Mouse (Mus musculus): ENCODE results near the gene Adipoq. TPM values are rescaled to one million over a fixed set of nuclear protein-coding genes. Genes with fewer than 3 reads are reported as not detected.

Gene Adipoq
- total RNA-seq, 1 experiment: 0.22 TPM

DNA sequence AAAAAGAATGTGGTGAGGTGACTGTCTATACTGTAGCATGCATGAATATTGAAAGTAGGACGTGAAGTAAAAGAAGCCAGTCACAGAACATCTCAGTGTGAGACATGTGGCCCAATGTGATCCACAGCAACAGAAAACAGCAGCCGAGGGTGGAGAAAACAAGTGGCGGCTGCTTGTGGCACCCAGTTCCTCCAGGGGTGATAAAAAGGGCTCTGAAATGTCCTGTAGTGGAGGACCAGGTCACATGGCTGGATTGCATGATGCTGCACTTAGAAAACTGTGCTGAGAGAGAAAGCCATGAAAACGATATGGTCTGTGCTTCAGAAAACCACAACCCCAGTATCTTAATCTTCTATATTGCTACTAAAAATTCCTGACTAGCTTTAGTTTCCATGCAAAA lies 34.7 kb downstream of the Adipoq start:
- Histone ChIP-seq H3K4me1 (ENCODE audit: control insufficient read depth in 2 of 2, insufficient read depth in 2 of 2, low read length in 2 of 2, poor library complexity in 1 of 2) (peaks cover 0 to 3% of the 10 kb centered on the region in 2 experiments; a peak in 1 of 4 replicates), H3K27ac (ENCODE audit: insufficient read depth, low read depth, low read length, poor library complexity, severe bottlenecking) (no peak overlapping the region), H3K4me3 (ENCODE audit: insufficient read depth in 1 of 2, low read depth in 1 of 2, low read length in 2 of 2, poor library complexity in 1 of 2, severe bottlenecking in 1 of 2) (no peak overlapping the region), H3K9ac (ENCODE audit: insufficient read depth, low read depth, low read length, poor library complexity, severe bottlenecking) (no peak overlapping the region), H3K36me3 (ENCODE audit: control insufficient read depth, insufficient read depth, low read length, poor library complexity, severe bottlenecking) (no peaks in the 10 kb centered on the region), H3K9me3 (ENCODE audit: control insufficient read depth, insufficient read depth, low read depth, low read length) (no peaks in the 10 kb centered on the region)
- in situ Hi-C loops (cut with MboI; ENCODE audit: low sequenced_read_pairs in 2 of 2, unreplicated experiment in 2 of 2): no loop called here
- TF ChIP-seq HCFC1 (IDR thresholded peaks at IDR 0.05; ENCODE audit: borderline replicate concordance, insufficient read depth, low read length): no peak
- TF ChIP-seq ZNF384 (IDR thresholded peaks at IDR 0.05; ENCODE audit: low read depth, low read length): no peak
- TF ChIP-seq CHD2 (IDR thresholded peaks at IDR 0.05; ENCODE audit: low read depth, low read length): no peak
- no peak for TF ChIP-seq MAFK (IDR thresholded peaks at IDR 0.05; ENCODE audit: insufficient read depth, low read depth, low read length)
- TF ChIP-seq ZC3H11A (IDR thresholded peaks at IDR 0.05; ENCODE audit: borderline replicate concordance, low read depth, low read length): no peak
- no peak for DNase-seq (ENCODE audit: low read depth, low spot score)

DNA sequence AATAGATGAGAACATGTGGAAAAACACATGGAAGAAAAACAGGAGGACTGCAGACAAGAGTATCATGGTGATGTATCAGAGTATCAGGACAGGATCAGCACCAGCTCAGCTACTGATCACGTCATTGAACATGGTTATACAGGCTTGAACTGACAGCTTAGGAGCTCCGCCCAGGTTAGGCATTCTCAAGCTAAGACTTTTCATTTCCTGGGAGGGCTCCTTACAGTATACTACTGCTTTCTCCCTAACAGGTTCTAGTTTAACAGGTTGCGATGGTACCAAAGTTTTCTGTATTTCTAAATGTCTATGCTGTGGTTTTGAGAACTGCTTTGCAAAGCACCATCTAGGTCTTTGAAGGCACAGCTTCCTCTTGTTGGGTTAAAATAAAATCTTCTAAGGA lies 35.2 kb downstream of the Adipoq start:
- DNase-seq (ENCODE audit: low read depth, low spot score): no peak

GRCm38 (mm10) chr16:23181942-23182597 lies 35.7 kb downstream of the Adipoq start:
- Histone ChIP-seq H3K4me1 (ENCODE audit: control insufficient read depth in 2 of 2, insufficient read depth in 2 of 2, low read length in 2 of 2, poor library complexity in 1 of 2) (peaks cover 0 to 3% of the 10 kb centered on the region in 2 experiments; a peak in 1 of 4 replicates), H3K9me3 (ENCODE audit: control insufficient read depth, insufficient read depth, low read depth, low read length) (no peaks in the 10 kb centered on the region), H3K27ac (ENCODE audit: insufficient read depth, low read depth, low read length, poor library complexity, severe bottlenecking) (no peak overlapping the region), H3K36me3 (ENCODE audit: control insufficient read depth, insufficient read depth, low read length, poor library complexity, severe bottlenecking) (no peaks in the 10 kb centered on the region), H3K4me3 (ENCODE audit: insufficient read depth in 1 of 2, low read depth in 1 of 2, low read length in 2 of 2, poor library complexity in 1 of 2, severe bottlenecking in 1 of 2) (no peak overlapping the region), H3K9ac (ENCODE audit: insufficient read depth, low read depth, low read length, poor library complexity, severe bottlenecking) (no peak overlapping the region)
- in situ Hi-C loops (cut with MboI; ENCODE audit: low sequenced_read_pairs in 2 of 2, unreplicated experiment in 2 of 2): no loop called here
- no peak for DNase-seq (ENCODE audit: low read depth, low spot score)
- no peak for TF ChIP-seq ZC3H11A (IDR thresholded peaks at IDR 0.05; ENCODE audit: borderline replicate concordance, low read depth, low read length)
- no peak for TF ChIP-seq ZNF384 (IDR thresholded peaks at IDR 0.05; ENCODE audit: low read depth, low read length)
- TF ChIP-seq CHD2 (IDR thresholded peaks at IDR 0.05; ENCODE audit: low read depth, low read length): no peak
- no peak for TF ChIP-seq HCFC1 (IDR thresholded peaks at IDR 0.05; ENCODE audit: borderline replicate concordance, insufficient read depth, low read length)
- no peak for TF ChIP-seq MAFK (IDR thresholded peaks at IDR 0.05; ENCODE audit: insufficient read depth, low read depth, low read length)

More for the DNA sequence above, 35.2 kb downstream of the Adipoq start:
- TF ChIP-seq MAFK (IDR thresholded peaks at IDR 0.05; ENCODE audit: insufficient read depth, low read depth, low read length) (no peak), CHD2 (IDR thresholded peaks at IDR 0.05; ENCODE audit: low read depth, low read length) (no peak), ZNF384 (IDR thresholded peaks at IDR 0.05; ENCODE audit: low read depth, low read length) (no peak), ZC3H11A (IDR thresholded peaks at IDR 0.05; ENCODE audit: borderline replicate concordance, low read depth, low read length) (no peak), HCFC1 (IDR thresholded peaks at IDR 0.05; ENCODE audit: borderline replicate concordance, insufficient read depth, low read length) (no peak)
- Histone ChIP-seq H3K9ac (ENCODE audit: insufficient read depth, low read depth, low read length, poor library complexity, severe bottlenecking) (no peak overlapping the region), H3K36me3 (ENCODE audit: control insufficient read depth, insufficient read depth, low read length, poor library complexity, severe bottlenecking) (no peaks in the 10 kb centered on the region), H3K9me3 (ENCODE audit: control insufficient read depth, insufficient read depth, low read depth, low read length) (no peaks in the 10 kb centered on the region), H3K4me3 (ENCODE audit: insufficient read depth in 1 of 2, low read depth in 1 of 2, low read length in 2 of 2, poor library complexity in 1 of 2, severe bottlenecking in 1 of 2) (no peak overlapping the region), H3K4me1 (ENCODE audit: control insufficient read depth in 2 of 2, insufficient read depth in 2 of 2, low read length in 2 of 2, poor library complexity in 1 of 2) (peaks cover 0 to 3% of the 10 kb centered on the region in 2 experiments; a peak in 1 of 4 replicates), H3K27ac (ENCODE audit: insufficient read depth, low read depth, low read length, poor library complexity, severe bottlenecking) (no peak overlapping the region)
- in situ Hi-C loops (cut with MboI; ENCODE audit: low sequenced_read_pairs in 2 of 2, unreplicated experiment in 2 of 2): no loop called here

GRCm38 (mm10) chr16:23185824-23186223 lies 39.5 kb downstream of the Adipoq start:
- H3K9me3 ChIP-seq (ENCODE audit: control insufficient read depth, insufficient read depth, low read depth, low read length): no peaks in the 10 kb centered on the region
- no peak for TF ChIP-seq ZNF384 (IDR thresholded peaks at IDR 0.05; ENCODE audit: low read depth, low read length)
- TF ChIP-seq MAFK (IDR thresholded peaks at IDR 0.05; ENCODE audit: insufficient read depth, low read depth, low read length): no peak
- TF ChIP-seq CHD2 (IDR thresholded peaks at IDR 0.05; ENCODE audit: low read depth, low read length): no peak
- TF ChIP-seq HCFC1 (IDR thresholded peaks at IDR 0.05; ENCODE audit: borderline replicate concordance, insufficient read depth, low read length): no peak
- no peak for TF ChIP-seq ZC3H11A (IDR thresholded peaks at IDR 0.05; ENCODE audit: borderline replicate concordance, low read depth, low read length)
- no peaks in the 10 kb centered on the region for H3K36me3 ChIP-seq (ENCODE audit: control insufficient read depth, insufficient read depth, low read length, poor library complexity, severe bottlenecking)
- in situ Hi-C loops (cut with MboI; ENCODE audit: low sequenced_read_pairs in 2 of 2, unreplicated experiment in 2 of 2): no loop called here
- no peak overlapping the region for H3K27ac ChIP-seq (ENCODE audit: insufficient read depth, low read depth, low read length, poor library complexity, severe bottlenecking)
- DNase-seq (ENCODE audit: low read depth, low spot score): no peak
- no peak overlapping the region for H3K4me3 ChIP-seq (ENCODE audit: insufficient read depth in 1 of 2, low read depth in 1 of 2, low read length in 2 of 2, poor library complexity in 1 of 2, severe bottlenecking in 1 of 2)
- no peak overlapping the region for H3K9ac ChIP-seq (ENCODE audit: insufficient read depth, low read depth, low read length, poor library complexity, severe bottlenecking)
- no peaks in the 10 kb centered on the region for H3K4me1 ChIP-seq (ENCODE audit: control insufficient read depth in 2 of 2, insufficient read depth in 2 of 2, low read length in 2 of 2, poor library complexity in 1 of 2)

All from ES-E14 (cell line).